Mouse (Mus musculus): ENCODE measurements around the gene Fam83g.

GRCm38 (mm10) chr11:61637856-61638255 is 46.0 kb upstream of the Fam83g start:
- TF ChIP-seq CTCF (IDR thresholded peaks at IDR 0.05; ENCODE audit: extremely low read depth, insufficient read depth, insufficient read length, insufficient replicate concordance): no peak
- TF ChIP-seq POLR2A (IDR thresholded peaks at IDR 0.05; ENCODE audit: low read depth, low read length): no peak
